Mouse (Mus musculus): ENCODE results near the gene Shisa7. TPM values are rescaled to one million over a fixed set of nuclear protein-coding genes. Genes with fewer than 3 reads are reported as not detected.
"Not testable (repeated sequence)": the region's sequence is repeated elsewhere in the genome, so short reads cannot be mapped to it uniquely, and the experiment has no call there.

Shisa7 gene
- total RNA-seq, 2 experiments from 2014 or later = not detected

- DNase-seq = no peak
Observed at GRCm38 (mm10) chr7:4844917-4845309, 417 bp upstream of the Shisa7 start.

GRCm38 (mm10) chr7:4843604-4844244 is 772 bp downstream of the Shisa7 start:
- no peak for DNase-seq

GRCm38 (mm10) chr7:4842634-4843131 is 1.8 kb downstream of the Shisa7 start:
- no peak for DNase-seq

GRCm38 (mm10) chr7:4842077-4842476 is 2.4 kb downstream of the Shisa7 start:
- DNase-seq = no peak

GRCm38 (mm10) chr7:4837639-4838038 is 6.9 kb downstream of the Shisa7 start:
- DNase-seq = no peak

- DNase-seq = peak; percentile 37
Observed at GRCm38 (mm10) chr7:4836351-4836792, 8.1 kb downstream of the Shisa7 start.

GRCm38 (mm10) chr7:4835631-4836327 is 8.7 kb downstream of the Shisa7 start:
- DNase-seq = no peak

- DNase-seq = no peak
Observed at GRCm38 (mm10) chr7:4830476-4830875, 14.0 kb downstream of the Shisa7 start.

GRCm38 (mm10) chr7:4825365-4825764 is 19.1 kb downstream of the Shisa7 start:
- DNase-seq = no peak

- DNase-seq = no peak
Observed at GRCm38 (mm10) chr7:4822162-4822907, 22.2 kb downstream of the Shisa7 start.

GRCm38 (mm10) chr7:4821690-4822089 is 22.8 kb downstream of the Shisa7 start:
- DNase-seq = no peak

GRCm38 (mm10) chr7:4820925-4821324 is 23.6 kb downstream of the Shisa7 start:
- DNase-seq = not testable (repeated sequence)

GRCm38 (mm10) chr7:4816559-4816958 is 27.9 kb downstream of the Shisa7 start:
- no peak for DNase-seq

- no peak for DNase-seq
Observed at GRCm38 (mm10) chr7:4813105-4813791, 31.2 kb downstream of the Shisa7 start.

GRCm38 (mm10) chr7:4812303-4813104 is 32.0 kb downstream of the Shisa7 start, which contains the start of gene Ube2s:
TSS of gene Ube2s (minus strand) at chr7:4812590.
- peak; percentile 99 for DNase-seq

- no peak for DNase-seq
Observed at GRCm38 (mm10) chr7:4811842-4812302, 32.6 kb downstream of the Shisa7 start.

GRCm38 (mm10) chr7:4811131-4811530 is 33.4 kb downstream of the Shisa7 start:
- DNase-seq = not testable (repeated sequence)

GRCm38 (mm10) chr7:4806716-4807115 is 37.8 kb downstream of the Shisa7 start:
- no peak for DNase-seq

- no peak for DNase-seq
Observed at GRCm38 (mm10) chr7:4802247-4802646, 42.2 kb downstream of the Shisa7 start.

GRCm38 (mm10) chr7:4795767-4796433 is 48.6 kb downstream of the Shisa7 start:
- no peak for DNase-seq
